11 mouse cellular contexts compared by ENCODE assay signal in genomic region chr12:4558475-4559279, GRCm38 (mm10). TPM values are rescaled to one million over a fixed set of nuclear protein-coding genes. Genes with fewer than 3 reads are reported as not detected.
DNase-seq lines count a peak whose midpoint lies in the region; ATAC-seq lines count a peak whose summit lies in the region.
"Had no signal": no experiment of that assay in that cellular context is flagged by ENCODE, and none has a peak within 500 bp of the region (broad histone marks: within the 10 kb centered on the region; RNA-seq: fewer than 3 reads in every experiment).

No protein-coding gene starts in this region.

- peak; percentile 44 to 52 for DNase-seq in heart, adult 18-20 months
- DNase-seq in heart, postnatal 36 days: no peak
- peak; percentile 91 for DNase-seq in embryonic facial prominence, embryonic 14.5 days (ENCODE audit: low spot score)
- peak; percentile 43 to 70 for DNase-seq in kidney, postnatal 25 days
- DNase-seq in thymus, postnatal 0 days (ENCODE audit: low spot score): peak; percentile 69
- DNase-seq in ovary, postnatal 36 days (ENCODE audit: low spot score): no peak
- DNase-seq in left cerebral cortex, postnatal 25 days (ENCODE audit: low spot score in 2 of 2): no peak

- no peaks in the 10 kb centered on the region for H3K27me3 ChIP-seq in embryonic facial prominence, embryonic 14.5 days (replicated peaks; ENCODE audit: control insufficient read depth, insufficient read depth, low read length)

- no peak overlapping the region for H3K9ac ChIP-seq in embryonic facial prominence, embryonic 14.5 days (ENCODE audit: low read depth, low read length)

- H3K4me1 ChIP-seq in embryonic facial prominence, embryonic 14.5 days (ENCODE audit: control insufficient read depth, insufficient read depth, low read length): peaks cover 5% of the 10 kb centered on the region; the same call in 1 of the 2 replicates

- no peaks in the 10 kb centered on the region for H3K36me3 ChIP-seq in embryonic facial prominence, embryonic 14.5 days (ENCODE audit: control insufficient read depth, insufficient read depth, low read length)

- no peak overlapping the region for H3K4me3 ChIP-seq in embryonic facial prominence, embryonic 14.5 days (ENCODE audit: low read depth, low read length)
- H3K4me3 ChIP-seq: left cerebral cortex, adult 2 months had no signal

- peak; percentile 75 for ATAC-seq in embryonic facial prominence, embryonic 14.5 days (ENCODE audit: low read depth)
- ATAC-seq in erythroid progenitor cell, adult 5-6 weeks (replicated peaks; ENCODE audit: low FRiP score, poor library complexity, severe bottlenecking): no peak

- H3K9me3 ChIP-seq in embryonic facial prominence, embryonic 14.5 days (ENCODE audit: control insufficient read depth, low read length): no peaks in the 10 kb centered on the region

- intact Hi-C loops in heart, postnatal 36 days (cut with DNase I): no loop called here
- intact Hi-C loops in left cerebral cortex, postnatal 25 days (cut with DNase I): no loop called here

- 53% methylated on average over 9 of the region's 9 CpGs for WGBS in embryonic facial prominence, embryonic 14.5 days

- peak overlapping the region; percentile 56; the same call in 1 of the 2 replicates for H3K27ac ChIP-seq in embryonic facial prominence, embryonic 14.5 days (replicated peaks; ENCODE audit: low read depth, low read length)
- H3K27ac ChIP-seq: left cerebral cortex, adult 2 months had no signal

- H3K4me2 ChIP-seq in embryonic facial prominence, embryonic 14.5 days (ENCODE audit: low read depth, low read length): no peak overlapping the region

RNA-seq across cellular contexts. Expression of gene Itsn2, which starts 33.8 kb away (rescaled TPM):
- 10 to 100 TPM; 36.6 to 37.3 TPM for total RNA-seq in heart, adult 18-20 months (2021)
- total RNA-seq in heart, postnatal 36 days (2021): 10 to 100 TPM; 35.4 to 43.5 TPM
- 43.6 and 44.0 TPM in 2 replicates for polyA plus RNA-seq in embryonic facial prominence, embryonic 14.5 days (2014; fragmentation: Nextera tagmentation; extraction: Ambion mirVana)
- 47.9 and 53.0 TPM in 2 replicates for polyA plus RNA-seq in thymus, postnatal 0 days (2015; fragmentation: Nextera tagmentation; extraction: Ambion mirVana)
- 49.5 and 71.7 TPM in 2 replicates for total RNA-seq in erythroid progenitor cell, adult 5-6 weeks (2015; ENCODE audit: low replicate concordance)
- total RNA-seq in erythroid progenitor cell, adult 5-6 weeks (2017; ENCODE audit: low replicate concordance): 49.2 and 64.0 TPM in 2 replicates
- total RNA-seq in left cerebral cortex, postnatal 25 days (2021): 10 to 100 TPM; 65.5 to 69.6 TPM

RNA-seq across cellular contexts. Expression of gene Gm3625, which starts 34.0 kb away (rescaled TPM):
- not detected for total RNA-seq in heart, adult 18-20 months (2021)
- total RNA-seq in heart, postnatal 36 days (2021): not detected
- not detected in 2 replicates for polyA plus RNA-seq in embryonic facial prominence, embryonic 14.5 days (2014; fragmentation: Nextera tagmentation; extraction: Ambion mirVana)
- not detected in 2 replicates for polyA plus RNA-seq in thymus, postnatal 0 days (2015; fragmentation: Nextera tagmentation; extraction: Ambion mirVana)
- total RNA-seq in erythroid progenitor cell, adult 5-6 weeks (2015; ENCODE audit: low replicate concordance): not detected in 2 replicates
- total RNA-seq in erythroid progenitor cell, adult 5-6 weeks (2017; ENCODE audit: low replicate concordance): not detected in 2 replicates
- total RNA-seq in left cerebral cortex, postnatal 25 days (2021): not detected
- total RNA-seq: left cerebral cortex, adult 2 months; MEL; neutrophil, adult 5-6 weeks had no signal

Comparison
In these comparisons a context has a peak if more than half of its experiments do, and no peak if none do; other contexts are left out.
1. DNase-seq: peak in heart, adult 18-20 months (2 of 2), embryonic facial prominence, embryonic 14.5 days (single experiment), kidney, postnatal 25 days (2 of 2) and thymus, postnatal 0 days (single experiment); none in heart, postnatal 36 days (0 of 2), ovary, postnatal 36 days (single experiment) and left cerebral cortex, postnatal 25 days (0 of 2).